Mouse (Mus musculus) induced T-regulatory cell, adult 2 months (primary cell): ENCODE measurements around the gene Ebna1bp2.

Experiments
- DNase-seq: peaks from one replicate; pipeline ENCODE4 v3.0.0-alpha.2; 2012; ENCODE audit warnings: low read depth

Gene Ebna1bp2

DNA sequence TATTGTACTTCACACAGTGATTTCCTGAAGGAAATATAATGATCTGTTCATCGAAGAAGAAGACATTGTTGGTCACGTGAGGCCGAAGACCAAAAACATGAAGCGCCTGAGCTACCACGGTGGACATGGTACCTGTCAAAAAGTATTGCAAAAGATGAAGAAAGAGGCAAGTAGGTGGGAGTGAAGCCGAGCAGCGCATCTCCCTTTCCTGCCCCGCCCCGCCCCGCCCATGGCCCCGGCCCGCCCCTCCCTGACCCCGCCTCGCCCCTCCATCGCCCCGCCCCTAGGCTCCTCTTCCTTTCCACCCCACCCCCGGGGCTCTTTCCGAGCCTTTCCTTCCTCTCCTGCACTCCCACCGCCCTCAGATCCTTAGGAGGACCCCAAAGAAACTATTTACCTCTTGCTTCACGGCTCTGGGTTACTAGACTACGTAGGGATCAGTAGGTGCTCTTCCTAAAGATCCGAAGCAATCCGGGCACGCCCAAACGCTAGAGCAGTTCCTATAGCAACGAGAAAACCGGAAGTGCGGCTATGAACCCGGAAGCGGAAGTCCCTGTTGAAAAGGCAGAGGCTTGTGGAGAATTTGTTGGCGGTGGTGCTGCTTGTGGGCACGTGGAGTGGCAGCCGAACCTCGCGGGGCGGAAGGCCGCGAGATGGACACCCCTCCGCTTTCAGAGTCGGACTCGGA lies at the start of gene Ebna1bp2, which contains the start of gene Cfap57:
Ebna1bp2 (plus strand) TSS at position 521 of the 688 bp plus-strand sequence.
Cfap57 (minus strand) TSS at position 499 of the 688 bp plus-strand sequence.
- peak; percentile 99 for DNase-seq

GRCm38 (mm10) chr4:118571441-118571840 lies 49.2 kb upstream of the Ebna1bp2 start:
- no peak for DNase-seq

DNA sequence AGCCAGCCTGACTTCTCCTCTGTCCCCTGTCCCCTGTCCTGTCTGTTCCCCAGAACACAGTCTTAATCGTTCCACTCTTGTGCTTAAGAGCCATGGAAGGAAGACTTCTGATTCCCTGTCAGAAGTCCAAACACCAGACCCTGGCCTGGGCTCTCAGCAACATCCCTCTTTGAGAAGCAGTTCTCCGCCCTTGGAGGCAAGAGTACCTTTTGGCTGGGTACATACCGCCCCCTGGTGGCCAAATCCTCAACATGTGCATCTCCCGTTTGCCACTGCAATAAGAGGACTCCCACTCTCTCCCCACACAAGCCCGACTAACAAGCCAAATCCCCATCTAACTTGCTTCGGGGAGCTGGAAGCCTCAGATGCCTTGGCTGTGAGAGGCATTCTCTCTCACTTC lies 44.5 kb upstream of the Ebna1bp2 start:
- peak; percentile 70 for DNase-seq

- DNase-seq: peak; percentile 21
Measured at GRCm38 (mm10) chr4:118579313-118579712, 41.3 kb upstream of the Ebna1bp2 start.

- DNase-seq: no peak
Measured at GRCm38 (mm10) chr4:118581508-118581907, 39.1 kb upstream of the Ebna1bp2 start.

GRCm38 (mm10) chr4:118582629-118583028 lies 38.0 kb upstream of the Ebna1bp2 start:
- DNase-seq: no peak

DNA sequence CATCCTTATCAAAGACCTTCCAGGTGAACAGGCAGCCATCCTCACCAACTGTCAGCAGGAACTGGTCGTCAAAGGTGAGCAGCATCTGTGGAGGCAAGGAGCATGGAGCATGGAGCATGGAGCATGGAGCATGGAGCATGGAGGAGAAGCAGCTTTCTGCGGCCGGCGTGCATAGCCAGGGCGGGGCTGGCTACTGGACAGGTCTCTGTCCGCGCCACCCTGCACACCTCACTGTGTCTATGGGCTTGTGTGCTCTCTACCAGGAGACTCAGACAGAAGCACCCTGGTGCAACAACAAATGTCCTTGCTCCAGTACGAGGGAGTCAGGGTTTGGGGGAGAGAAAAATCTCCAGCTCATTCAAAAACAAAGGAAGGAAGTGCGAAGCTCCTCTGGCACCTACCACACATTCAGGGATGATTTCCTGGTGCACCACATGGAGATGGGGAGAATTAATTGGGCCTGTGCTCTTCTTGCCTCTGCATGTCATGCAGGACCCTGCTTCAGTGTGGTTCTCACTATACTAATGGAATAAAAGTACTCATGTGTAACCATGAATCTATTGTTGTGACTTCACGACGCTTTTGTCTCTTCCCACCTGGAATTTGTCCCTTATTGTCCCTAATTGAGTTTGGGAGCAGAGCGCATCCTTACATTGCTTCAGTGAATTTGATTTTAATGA lies 31.4 kb upstream of the Ebna1bp2 start:
- no peak for DNase-seq

DNA sequence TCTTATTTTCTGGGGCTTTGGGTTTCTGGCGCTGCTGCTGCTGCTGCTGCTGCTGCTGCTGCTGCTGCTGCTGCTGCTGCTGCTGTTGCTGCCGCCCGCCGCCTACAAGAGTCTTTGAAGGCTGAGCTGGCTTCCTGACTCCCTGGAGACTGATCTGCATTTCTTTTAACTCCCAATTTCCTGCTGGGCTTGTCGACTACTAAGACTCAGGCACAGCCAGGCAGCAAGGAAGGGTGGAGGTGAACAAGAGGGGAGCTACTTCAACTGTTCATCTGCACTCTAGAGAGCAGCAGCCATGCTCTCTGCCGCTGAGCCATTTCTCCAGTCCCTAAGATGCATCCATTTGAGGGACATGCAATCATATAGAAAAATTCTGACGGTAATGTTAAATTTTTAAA lies 30.9 kb upstream of the Ebna1bp2 start:
- no peak for DNase-seq

DNA sequence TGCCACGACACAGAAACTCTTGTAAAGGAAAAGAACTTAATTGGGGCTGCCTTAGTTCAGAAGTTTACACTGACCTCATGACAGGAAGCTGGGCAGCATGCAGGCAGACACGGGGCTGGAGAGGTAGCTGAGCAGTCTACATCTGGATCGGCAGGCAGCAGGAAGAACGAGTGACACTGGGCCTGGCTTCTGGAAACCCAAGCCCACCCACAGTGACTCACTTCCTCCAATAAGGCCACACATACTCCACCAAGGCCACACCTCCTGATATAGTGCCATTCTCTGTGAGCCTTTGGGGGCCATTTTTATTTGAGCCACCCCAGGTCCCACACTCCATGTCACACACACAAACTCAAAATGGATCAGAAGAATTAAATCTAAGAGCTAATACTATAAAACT lies 16.5 kb upstream of the Ebna1bp2 start:
- no peak for DNase-seq

GRCm38 (mm10) chr4:118609836-118610235 lies 10.8 kb upstream of the Ebna1bp2 start:
- DNase-seq: no peak

GRCm38 (mm10) chr4:118612619-118613018 lies 8.0 kb upstream of the Ebna1bp2 start:
- DNase-seq: peak; percentile 54

- no peak for DNase-seq
Measured at GRCm38 (mm10) chr4:118615412-118615811, 5.2 kb upstream of the Ebna1bp2 start.

- DNase-seq: no peak
Measured at GRCm38 (mm10) chr4:118620967-118621320, 345 bp downstream of the Ebna1bp2 start.

- DNase-seq: peak; percentile 9
Measured at GRCm38 (mm10) chr4:118621781-118622180, 1.2 kb downstream of the Ebna1bp2 start.

GRCm38 (mm10) chr4:118630261-118630660 lies 9.7 kb downstream of the Ebna1bp2 start:
- DNase-seq: no peak

- DNase-seq: no peak
Measured at GRCm38 (mm10) chr4:118642346-118643190, 22.0 kb downstream of the Ebna1bp2 start.

DNA sequence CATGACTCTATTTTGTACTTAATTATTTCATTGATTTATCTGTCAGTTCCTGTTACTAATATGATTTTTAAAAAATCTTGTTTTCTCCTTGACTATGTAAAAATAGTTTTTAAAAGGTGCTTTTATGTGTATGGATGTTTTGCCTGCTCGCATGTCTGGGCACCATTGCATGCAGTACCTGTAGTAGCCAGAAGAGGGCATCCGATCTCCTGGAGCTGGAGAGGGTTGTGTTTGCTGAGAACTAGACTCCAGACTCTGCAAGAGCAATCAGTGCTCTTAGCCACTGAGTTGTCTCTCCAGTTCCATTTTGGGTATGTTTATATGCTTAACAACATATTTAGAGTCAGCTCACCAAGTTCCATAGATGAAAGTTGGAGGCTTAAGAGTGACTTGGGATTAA lies 24.6 kb downstream of the Ebna1bp2 start:
- DNase-seq: peak; percentile 64

DNA sequence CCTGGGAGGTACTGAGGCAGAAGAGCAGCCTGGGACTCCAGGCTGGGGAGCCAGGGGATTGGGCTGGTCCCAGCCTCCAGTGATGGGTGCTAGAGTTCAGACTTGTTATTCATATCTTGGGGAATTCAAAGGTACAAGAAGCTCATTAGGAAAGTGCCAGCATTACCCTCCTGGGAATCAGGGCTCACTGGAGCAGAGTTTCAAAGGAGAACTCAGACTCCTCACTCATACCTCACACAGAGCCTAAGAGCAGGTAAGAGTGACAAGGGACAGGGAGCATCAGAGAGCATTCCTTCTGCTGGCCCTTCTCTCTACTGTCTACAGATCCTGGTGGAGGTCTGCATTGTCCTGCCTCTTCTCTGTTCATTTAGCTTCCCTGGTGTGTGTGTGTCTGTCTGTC lies 38.1 kb downstream of the Ebna1bp2 start, which contains the start of gene Olfr62:
Olfr62 (plus strand) TSS at position 301 of the 400 bp plus-strand sequence.
- no peak for DNase-seq
